Mouse (Mus musculus) intestine, postnatal 0 days (tissue): ENCODE data around the gene Gale. TPM values are rescaled to one million over a fixed set of nuclear protein-coding genes. Genes with fewer than 3 reads are reported as not detected.

Experiments used
- ATAC-seq: fragments of 200-750 bp; cut with Nextera tagmentation; 2 replicates; pipeline ENCODE4 v1.8.0; 2017; ENCODE audit warnings: mild to moderate bottlenecking, moderate TSS enrichment, moderate library complexity
- H3K27ac ChIP-seq: fragments of 300-500 bp; sonication (generic); 2 replicates; pipeline ENCODE4 v1.5.1; 2014; ENCODE audit warnings: mild to moderate bottlenecking, low read depth, low read length, moderate library complexity
- H3K27me3 ChIP-seq: fragments of 300-500 bp; sonication (generic); replicated peaks from 2 replicates; pipeline ENCODE4 v1.6.1; 2014; ENCODE audit warnings: low read length, mixed read lengths; ENCODE audit not compliant: control insufficient read depth, insufficient read depth
- H3K36me3 ChIP-seq: fragments of 300-500 bp; sonication (generic); 2 replicates; pipeline ENCODE4 v1.6.1; 2014; ENCODE audit warnings: mild to moderate bottlenecking, moderate library complexity; ENCODE audit not compliant: control insufficient read depth, insufficient read depth
- H3K4me1 ChIP-seq: fragments of 300-500 bp; sonication (generic); replicated peaks from 2 replicates; pipeline ENCODE4 v1.6.1; 2014; ENCODE audit warnings: antibody characterized with exemption, low read length, mixed read lengths; ENCODE audit not compliant: control insufficient read depth, insufficient read depth
- H3K4me2 ChIP-seq: fragments of 300-500 bp; sonication (generic); replicated peaks from 2 replicates; pipeline ENCODE4 v1.6.1; 2014; ENCODE audit warnings: low read depth, mild to moderate bottlenecking, moderate library complexity
- H3K4me3 ChIP-seq: fragments of 300-500 bp; sonication (generic); 2 replicates; pipeline ENCODE4 v1.5.1; 2014; ENCODE audit warnings: low read depth, low read length
- H3K9ac ChIP-seq: fragments of 300-500 bp; sonication (generic); 2 replicates; pipeline ENCODE4 v1.6.1; 2014; ENCODE audit warnings: mild to moderate bottlenecking, low read depth, low read length
- H3K9me3 ChIP-seq: fragments of 300-500 bp; sonication (generic); 2 replicates; pipeline ENCODE4 v1.6.1; 2016; ENCODE audit warnings: mixed run types; ENCODE audit not compliant: control insufficient read depth
- CTCF ChIP-seq: sonication (generic); IDR thresholded peaks from 2 replicates; pipeline ENCODE4 v1.5.1; 2016; ENCODE audit warnings: low read depth, mild to moderate bottlenecking, control low read depth, antibody characterized with exemption, moderate library complexity
- WGBS: fragments of 180-500 bp; shearing (Covaris S2); extraction: QIAGEN DNeasy Blood & Tissue Kit; methylation state at CpG from one replicate; pipeline ENCODE4 v1.1.7; 2014; 5-methylcytosine and 5-hydroxymethylcytosine counted together
- polyA plus RNA-seq: library from polyadenylated mRNA; unstranded; fragments of >200 nt; fragmentation: Nextera tagmentation; extraction: Ambion mirVana; gene quantifications from 2 replicates; pipeline ENCODE4 v1.2.1, GENCODE M21; 2015

Gene Gale
- polyA plus RNA-seq = 99.5 and 131 TPM in 2 replicates

GRCm38 (mm10) chr4:135963457-135964193, at the start of gene Gale:
TSS of gene Gale (plus strand) at chr4:135963727.
- 0% methylated on average over 56 of the region's 56 CpGs for WGBS
- Histone ChIP-seq H3K9me3 (no peaks in the 10 kb centered on the region), H3K36me3 (peaks cover 56% of the 10 kb centered on the region), H3K4me3 (peak within 1 kb of the TSS; percentile 70), H3K27ac (peak within 1 kb of the TSS; percentile 89), H3K9ac (peak within 1 kb of the TSS; percentile 78), H3K27me3 (no peaks in the 10 kb centered on the region), H3K4me1 (0 out of 2 replicates have a peak, but pooled peaks cover 4% of the 10 kb centered on the region), H3K4me2 (peak within 1 kb of the TSS; percentile 97)
- ATAC-seq = peak; percentile 79
- no peak for TF ChIP-seq CTCF

- TF ChIP-seq CTCF = no peak
- no peak overlapping the region for H3K9ac ChIP-seq
- no peaks in the 10 kb centered on the region for H3K9me3 ChIP-seq
- peak; percentile 76 for ATAC-seq
- peak overlapping the region; percentile 92 for H3K27ac ChIP-seq
- H3K4me2 ChIP-seq = peak overlapping the region; percentile 39
- peaks cover 7% of the 10 kb centered on the region for H3K36me3 ChIP-seq
- 48% methylated on average over 13 of the region's 13 CpGs for WGBS
- no peak overlapping the region for H3K4me3 ChIP-seq
- H3K4me1 ChIP-seq = peaks cover 14% of the 10 kb centered on the region
- no peaks in the 10 kb centered on the region for H3K27me3 ChIP-seq
These were observed 44.8 kb upstream of the Gale start for GRCm38 (mm10) chr4:135918635-135919279.

GRCm38 (mm10) chr4:135919280-135919639, 44.3 kb upstream of the Gale start:
- H3K9me3 ChIP-seq = no peaks in the 10 kb centered on the region
- H3K4me3 ChIP-seq = no peak overlapping the region
- ATAC-seq = peak; percentile 79
- H3K4me1 ChIP-seq = peaks cover 14% of the 10 kb centered on the region
- H3K27ac ChIP-seq = peak overlapping the region; percentile 92
- H3K9ac ChIP-seq = no peak overlapping the region
- no peak for TF ChIP-seq CTCF
- peak overlapping the region; percentile 39 for H3K4me2 ChIP-seq
- no peaks in the 10 kb centered on the region for H3K27me3 ChIP-seq
- 51% methylated on average over 3 of the region's 3 CpGs for WGBS
- H3K36me3 ChIP-seq = peaks cover 10% of the 10 kb centered on the region

GRCm38 (mm10) chr4:135920304-135921241, 43.0 kb upstream of the Gale start, which contains the start of gene Fuca1:
TSS of gene Fuca1 (plus strand) at chr4:135920735.
- Histone ChIP-seq H3K27me3 (no peaks in the 10 kb centered on the region), H3K4me3 (peak within 1 kb of the TSS; percentile 85), H3K4me2 (peak within 1 kb of the TSS; percentile 79), H3K27ac (peak within 1 kb of the TSS; percentile 92), H3K4me1 (peaks cover 14% of the 10 kb centered on the region), H3K36me3 (peaks cover 14% of the 10 kb centered on the region), H3K9me3 (no peaks in the 10 kb centered on the region), H3K9ac (peak within 1 kb of the TSS; percentile 86)
- WGBS = 1% methylated on average over 60 of the region's 60 CpGs
- ATAC-seq = peak; percentile 74
- TF ChIP-seq CTCF = peak; percentile 90

- H3K4me1 ChIP-seq = peaks cover 14% of the 10 kb centered on the region
- 1% methylated on average over 26 of the region's 26 CpGs for WGBS
- peak overlapping the region; percentile 85 for H3K4me3 ChIP-seq
- no peak for TF ChIP-seq CTCF
- H3K36me3 ChIP-seq = peaks cover 24% of the 10 kb centered on the region
- H3K27ac ChIP-seq = peak overlapping the region; percentile 90
- H3K9ac ChIP-seq = peak overlapping the region; percentile 86
- no peaks in the 10 kb centered on the region for H3K9me3 ChIP-seq
- no peaks in the 10 kb centered on the region for H3K27me3 ChIP-seq
- H3K4me2 ChIP-seq = peak overlapping the region; percentile 79
- peak; percentile 27; the same call in 1 of the 2 replicates for ATAC-seq
These were observed 42.0 kb upstream of the Gale start for GRCm38 (mm10) chr4:135921257-135922120.
